Mouse (Mus musculus) cerebellum, adult 18-20 months (tissue): ENCODE results near the gene Clip3.

Source experiments
- DNase-seq, 2 experiments: peaks; one replicate each; pipeline ENCODE4 v3.0.0; 2021

The Clip3 gene

GRCm38 (mm10) chr7:30295103-30295502, 3.6 kb downstream of the Clip3 start:
- peak; percentile 94 to 97 for DNase-seq

GRCm38 (mm10) chr7:30296816-30297215, 5.3 kb downstream of the Clip3 start:
- peak in 1 of 2 experiments; percentile 9 for DNase-seq

- DNase-seq: peak; percentile 28 to 40
Observed at GRCm38 (mm10) chr7:30297266-30297665, 5.7 kb downstream of the Clip3 start.

GRCm38 (mm10) chr7:30300914-30301313, 9.4 kb downstream of the Clip3 start:
- peak in 1 of 2 experiments; percentile 66 for DNase-seq

GRCm38 (mm10) chr7:30306083-30306779, 14.7 kb downstream of the Clip3 start:
- DNase-seq: peak in 1 of 2 experiments; percentile 33

GRCm38 (mm10) chr7:30308076-30309005, 16.8 kb downstream of the Clip3 start, which contains the start of gene Alkbh6:
Gene Alkbh6, plus strand, starts transcription at chr7:30308717.
- DNase-seq: peak; percentile 91 to 99

- DNase-seq: no peak
Observed at GRCm38 (mm10) chr7:30309395-30310129, 18.0 kb downstream of the Clip3 start.

GRCm38 (mm10) chr7:30310136-30310535, 18.6 kb downstream of the Clip3 start:
- DNase-seq: no peak

GRCm38 (mm10) chr7:30313666-30314320, 22.3 kb downstream of the Clip3 start:
- peak in 1 of 2 experiments; percentile 23 for DNase-seq

- peak in 1 of 2 experiments; percentile 46 for DNase-seq
Observed at GRCm38 (mm10) chr7:30314721-30315155, 23.2 kb downstream of the Clip3 start, which contains the start of gene Syne4. Gene Syne4, plus strand, starts transcription at chr7:30314807.

GRCm38 (mm10) chr7:30315559-30316529, 24.3 kb downstream of the Clip3 start:
- peak in 1 of 2 experiments; percentile 38 for DNase-seq

- no peak for DNase-seq
Observed at GRCm38 (mm10) chr7:30318142-30318541, 26.6 kb downstream of the Clip3 start.

- DNase-seq: no peak
Observed at GRCm38 (mm10) chr7:30320946-30321345, 29.4 kb downstream of the Clip3 start.

GRCm38 (mm10) chr7:30321539-30322284, 30.2 kb downstream of the Clip3 start, which contains the start of gene E130208F15Rik:
Gene E130208F15Rik, plus strand, starts transcription at chr7:30321740.
- DNase-seq: peak; percentile 74 to 82

GRCm38 (mm10) chr7:30322285-30322667, 30.7 kb downstream of the Clip3 start:
- peak; percentile 97 to 99 for DNase-seq

- DNase-seq: no peak
Observed at GRCm38 (mm10) chr7:30322865-30323264, 31.3 kb downstream of the Clip3 start.

- DNase-seq: no peak
Observed at GRCm38 (mm10) chr7:30323795-30324194, 32.3 kb downstream of the Clip3 start, which contains the start of gene Sdhaf1. Gene Sdhaf1, minus strand, starts transcription at chr7:30323895.

- no peak for DNase-seq
Observed at GRCm38 (mm10) chr7:30324300-30324944, 32.9 kb downstream of the Clip3 start.

- DNase-seq: no peak
Observed at GRCm38 (mm10) chr7:30325364-30325763, 33.8 kb downstream of the Clip3 start.
